Mouse (Mus musculus) CH12.LX (cell line): ENCODE measurements around the gene Sept4. TPM values are rescaled to one million over a fixed set of nuclear protein-coding genes. Genes with fewer than 3 reads are reported as not detected.
A peak's percentile ranks its signal among the peaks of the same experiment; 100 is the strongest.

Experiments
- DNase-seq: peaks from one replicate; pipeline ENCODE4 v3.0.0-alpha.2; 2013; ENCODE audit errors: extremely low read depth
- H3K27ac ChIP-seq: 2 replicates; pipeline ENCODE4 v1.5.1; 2012; ENCODE audit warnings: low read depth, mild to moderate bottlenecking, control low read depth, moderate library complexity; ENCODE audit not compliant: insufficient read depth
- H3K27me3 ChIP-seq: replicated peaks from 2 replicates; pipeline ENCODE3; 2012; ENCODE audit warnings: inconsistent platforms
- H3K36me3 ChIP-seq, 2 experiments: replicated peaks in 1 of 2; 2 replicates each; pipeline versions ENCODE3 to v1.6.1; 2012; ENCODE audit warnings: inconsistent platforms in 1 of 2, low read length in 1 of 2, mild to moderate bottlenecking in 1 of 2, mixed read lengths in 1 of 2, moderate library complexity in 1 of 2; ENCODE audit not compliant: control insufficient read depth in 1 of 2, insufficient read depth in 1 of 2
- H3K4me1 ChIP-seq, 2 experiments: 2 replicates each; pipeline ENCODE4 v1.6.1; 2012; ENCODE audit warnings: inconsistent platforms in 1 of 2, moderate library complexity in 1 of 2; ENCODE audit not compliant: insufficient read depth in 2 of 2, control insufficient read depth in 1 of 2
- H3K4me2 ChIP-seq: 2 replicates; pipeline ENCODE4 v1.6.1; 2012; ENCODE audit warnings: low read depth, mild to moderate bottlenecking, control low read depth; ENCODE audit not compliant: poor library complexity, insufficient read depth, severe bottlenecking
- H3K4me3 ChIP-seq, 3 experiments: fragments of 150-350 bp in 1 of 3; sonication (generic) in 1 of 3; replicated peaks in 1 of 3; 2 replicates each; pipeline versions ENCODE3 to v1.5.1; 2011 to 2012; ENCODE audit warnings: low read depth in 2 of 3, low read length in 2 of 3, mild to moderate bottlenecking in 2 of 3, moderate library complexity in 2 of 3, control low read depth in 1 of 3, improper control_type of control experiment in 1 of 3, inconsistent platforms in 1 of 3, mixed read lengths in 1 of 3; ENCODE audit not compliant: poor library complexity in 1 of 3
- H3K79me2 ChIP-seq: replicated peaks from 2 replicates; pipeline ENCODE4 v1.6.1; 2012; ENCODE audit warnings: mild to moderate bottlenecking, moderate library complexity; ENCODE audit not compliant: control insufficient read depth, poor library complexity, insufficient read depth, severe bottlenecking; ENCODE audit errors: extremely low read depth
- H3K9ac ChIP-seq: 2 replicates; pipeline ENCODE4 v1.6.1; 2012; ENCODE audit warnings: low read depth, mild to moderate bottlenecking, control low read depth, moderate library complexity; ENCODE audit not compliant: insufficient read depth
- H3K9me3 ChIP-seq: replicated peaks from 2 replicates; pipeline ENCODE3; 2012; ENCODE audit warnings: low read length, inconsistent platforms, mixed read lengths
- BHLHE40 ChIP-seq: IDR thresholded peaks from 2 replicates; pipeline ENCODE4 v1.6.1; 2011; ENCODE audit warnings: mild to moderate bottlenecking, low read depth, low read length, improper control_type of control experiment
- CHD1 ChIP-seq: IDR thresholded peaks from 2 replicates; pipeline ENCODE4 v1.6.1; 2012; ENCODE audit warnings: low read depth, low read length, improper control_type of control experiment, inconsistent platforms
- CHD2 ChIP-seq: IDR thresholded peaks from 2 replicates; pipeline ENCODE4 v1.6.1; 2011; ENCODE audit warnings: low read length, improper control_type of control experiment
- CTCF ChIP-seq, 2 experiments: IDR thresholded peaks in 1 of 2; conservative IDR thresholded peaks in 1 of 2; 2 replicates each; pipeline ENCODE4 v1.5.1; 2011 to 2012; ENCODE audit warnings: low read depth in 2 of 2, low read length in 2 of 2, improper control_type of control experiment in 1 of 2, inconsistent platforms in 1 of 2, mild to moderate bottlenecking in 1 of 2, moderate library complexity in 1 of 2
- E2F4 ChIP-seq: IDR thresholded peaks from 2 replicates; pipeline ENCODE4 v1.6.1; 2011; ENCODE audit warnings: low read depth, low read length, improper control_type of control experiment; ENCODE audit not compliant: insufficient replicate concordance
- ELF1 ChIP-seq: IDR thresholded peaks from 2 replicates; pipeline ENCODE4 v1.6.1; 2014; ENCODE audit warnings: low read depth, mild to moderate bottlenecking, inconsistent platforms, low read length, improper control_type of control experiment
- ETS1 ChIP-seq: conservative IDR thresholded peaks from 2 replicates; pipeline ENCODE4 v1.6.1; 2012; ENCODE audit warnings: low read depth, mild to moderate bottlenecking, inconsistent platforms, low read length, improper control_type of control experiment, moderate library complexity
- GABPA ChIP-seq: IDR thresholded peaks from 2 replicates; pipeline ENCODE4 v1.6.1; 2012; ENCODE audit warnings: low read depth, low read length, improper control_type of control experiment, inconsistent platforms; ENCODE audit not compliant: insufficient replicate concordance
- HCFC1 ChIP-seq: IDR thresholded peaks from 2 replicates; pipeline ENCODE4 v1.6.1; 2012; ENCODE audit warnings: low read depth, mild to moderate bottlenecking, inconsistent platforms, low read length, improper control_type of control experiment
- MAX ChIP-seq: IDR thresholded peaks from 2 replicates; pipeline ENCODE4 v1.6.1; 2011; ENCODE audit warnings: low read length, improper control_type of control experiment
- MYC ChIP-seq: IDR thresholded peaks from 2 replicates; pipeline ENCODE4 v1.6.1; 2011; ENCODE audit warnings: low read depth, mild to moderate bottlenecking, improper control_type of control experiment, low read length
- NRF1 ChIP-seq: IDR thresholded peaks from 2 replicates; pipeline ENCODE4 v1.6.1; 2014; ENCODE audit warnings: low read depth, mild to moderate bottlenecking, inconsistent platforms, low read length, improper control_type of control experiment, moderate library complexity
- PAX5 ChIP-seq: IDR thresholded peaks from 2 replicates; pipeline ENCODE4 v1.6.1; 2012; ENCODE audit warnings: low read length, inconsistent platforms, mixed read lengths
- POLR2A ChIP-seq: IDR thresholded peaks from 2 replicates; pipeline ENCODE4 v1.6.1; 2011; ENCODE audit warnings: low read depth, mild to moderate bottlenecking, improper control_type of control experiment, low read length
- RAD21 ChIP-seq: IDR thresholded peaks from 2 replicates; pipeline ENCODE4 v1.6.1; 2011; ENCODE audit warnings: low read depth, mild to moderate bottlenecking, low read length, improper control_type of control experiment, moderate library complexity
- SIN3A ChIP-seq: IDR thresholded peaks from 2 replicates; pipeline ENCODE4 v1.6.1; 2012; ENCODE audit warnings: low read length, improper control_type of control experiment, inconsistent platforms
- TBP ChIP-seq: conservative IDR thresholded peaks from 2 replicates; pipeline ENCODE4 v1.6.1; 2011; ENCODE audit warnings: low read depth, low read length, improper control_type of control experiment
- TCF12 ChIP-seq: IDR thresholded peaks from 2 replicates; pipeline ENCODE4 v1.6.1; 2014; ENCODE audit warnings: low read depth, mild to moderate bottlenecking, inconsistent platforms, low read length, improper control_type of control experiment
- UBTF ChIP-seq: IDR thresholded peaks from 2 replicates; pipeline ENCODE4 v1.6.1; 2012; ENCODE audit warnings: low read depth, mild to moderate bottlenecking, inconsistent platforms, low read length, improper control_type of control experiment, moderate library complexity
- USF2 ChIP-seq: conservative IDR thresholded peaks from 2 replicates; pipeline ENCODE4 v1.6.1; 2011; ENCODE audit warnings: low read depth, low read length, improper control_type of control experiment
- ZC3H11A ChIP-seq: IDR thresholded peaks from 2 replicates; pipeline ENCODE4 v1.6.1; 2012; ENCODE audit warnings: low read depth, mild to moderate bottlenecking, inconsistent platforms, low read length, improper control_type of control experiment
- ZMIZ1 ChIP-seq: IDR thresholded peaks from 2 replicates; pipeline ENCODE4 v1.6.1; 2012; ENCODE audit warnings: low read depth, mild to moderate bottlenecking, inconsistent platforms, low read length, improper control_type of control experiment
- dilution Hi-C: fragments of 300-500 bp; cut with MboI; formaldehyde crosslinking; loops from 2 replicates; pipeline ENCODE4 v1.14.3; 2020; ENCODE audit warnings: low sequenced_read_pairs; ENCODE audit not compliant: extremely low pct_unique_long_range_greater_than_20kb, extremely low pct_ligation_motif_present
- in situ Hi-C: fragments of 300-500 bp; cut with MboI; formaldehyde crosslinking; loops from 3 replicates; pipeline ENCODE4 v1.14.3; 2019; ENCODE audit warnings: low sequenced_read_pairs, low pct_ligation_motif_present, low pct_unique_long_range_greater_than_20kb, mixed read lengths
- polyA plus RNA-seq: library from polyadenylated mRNA; unstranded; fragments of >175 nt; gene quantifications from 2 replicates; pipeline ENCODE4 v1.2.1, GENCODE M21; 2012; ENCODE audit warnings: low read depth; ENCODE audit not compliant: insufficient read length
- total RNA-seq, 2 experiments: library from RNA; depleted of rRNA; stranded (reverse); fragments of 300-350 nt in 1 of 2; fragments of >200 nt in 1 of 2; gene quantifications; 2 replicates each; pipeline ENCODE4 v1.2.3; 2012 to 2014

Gene Sept4
- total and polyA plus RNA-seq, 3 experiments = 0.32 to 1.7 (median 1.5) TPM

GRCm38 (mm10) chr11:87595976-87596375 is 27.3 kb downstream of the Sept4 start:
- dilution Hi-C loops (no loop called here), in situ Hi-C loops (no loop called here)
- no peaks in the 10 kb centered on the region for H3K27me3 ChIP-seq
- H3K4me1 ChIP-seq = peaks cover 25 to 60% of the 10 kb centered on the region in 2 experiments
- DNase-seq = no peak
- peak overlapping the region; percentile 53 to 62 (median 58) for H3K4me3 ChIP-seq
- TF ChIP-seq CHD2 (peak; percentile 30; the same call in 1 of the 2 replicates), ZC3H11A (no peak), MAX (no peak), NRF1 (no peak)
- peak overlapping the region; percentile 93 for H3K4me2 ChIP-seq
- H3K9me3 ChIP-seq = no peaks in the 10 kb centered on the region
- peaks cover 12% of the 10 kb centered on the region for H3K79me2 ChIP-seq
- H3K9ac ChIP-seq = peak overlapping the region; percentile 54
- H3K36me3 ChIP-seq = peaks cover 37 to 44% of the 10 kb centered on the region in 2 experiments
- H3K27ac ChIP-seq = peak overlapping the region; percentile 40; the same call in 1 of the 2 replicates

GRCm38 (mm10) chr11:87596492-87596891 is 27.8 kb downstream of the Sept4 start:
- Histone ChIP-seq H3K27me3 (no peaks in the 10 kb centered on the region), H3K9me3 (no peaks in the 10 kb centered on the region), H3K9ac (peak overlapping the region; percentile 54; the same call in 1 of the 2 replicates), H3K4me1 (peaks cover 25 to 60% of the 10 kb centered on the region in 2 experiments), H3K4me2 (peak overlapping the region; percentile 93), H3K27ac (no peak overlapping the region), H3K36me3 (peaks cover 41 to 49% of the 10 kb centered on the region in 2 experiments), H3K4me3 (no peak overlapping the region), H3K79me2 (peaks cover 12% of the 10 kb centered on the region)
- TF ChIP-seq BHLHE40 = no peak
- no peak for TF ChIP-seq CTCF (conservative IDR thresholded peaks at IDR 0.05 in 1 of 2, IDR thresholded peaks at IDR 0.05 in 1 of 2; ENCODE audit: low read depth in 2 of 2, low read length in 2 of 2)
- no peak for TF ChIP-seq TCF12
- no peak for TF ChIP-seq PAX5
- TF ChIP-seq HCFC1 = no peak
- no peak for TF ChIP-seq POLR2A
- no peak for TF ChIP-seq USF2
- TF ChIP-seq SIN3A = no peak
- no peak for TF ChIP-seq ZMIZ1
- TF ChIP-seq TBP = no peak
- no peak for TF ChIP-seq MYC
- TF ChIP-seq CHD1 = no peak
- TF ChIP-seq ETS1 = no peak
- TF ChIP-seq UBTF = no peak
- no peak for TF ChIP-seq RAD21
- no peak for TF ChIP-seq NRF1
- TF ChIP-seq E2F4 = no peak
- no peak for TF ChIP-seq ELF1
- TF ChIP-seq GABPA = no peak
- in situ Hi-C loops (no loop called here), dilution Hi-C loops (no loop called here)
- no peak for DNase-seq
